Mouse (Mus musculus): ENCODE measurements at regions not wholly inside any gene's neighbourhood (a gene's known extent, or its start where the extent isn't known, plus 50 kb on each side); places are given as distances from the start of the nearest gene placed in this dataset.

DNA sequence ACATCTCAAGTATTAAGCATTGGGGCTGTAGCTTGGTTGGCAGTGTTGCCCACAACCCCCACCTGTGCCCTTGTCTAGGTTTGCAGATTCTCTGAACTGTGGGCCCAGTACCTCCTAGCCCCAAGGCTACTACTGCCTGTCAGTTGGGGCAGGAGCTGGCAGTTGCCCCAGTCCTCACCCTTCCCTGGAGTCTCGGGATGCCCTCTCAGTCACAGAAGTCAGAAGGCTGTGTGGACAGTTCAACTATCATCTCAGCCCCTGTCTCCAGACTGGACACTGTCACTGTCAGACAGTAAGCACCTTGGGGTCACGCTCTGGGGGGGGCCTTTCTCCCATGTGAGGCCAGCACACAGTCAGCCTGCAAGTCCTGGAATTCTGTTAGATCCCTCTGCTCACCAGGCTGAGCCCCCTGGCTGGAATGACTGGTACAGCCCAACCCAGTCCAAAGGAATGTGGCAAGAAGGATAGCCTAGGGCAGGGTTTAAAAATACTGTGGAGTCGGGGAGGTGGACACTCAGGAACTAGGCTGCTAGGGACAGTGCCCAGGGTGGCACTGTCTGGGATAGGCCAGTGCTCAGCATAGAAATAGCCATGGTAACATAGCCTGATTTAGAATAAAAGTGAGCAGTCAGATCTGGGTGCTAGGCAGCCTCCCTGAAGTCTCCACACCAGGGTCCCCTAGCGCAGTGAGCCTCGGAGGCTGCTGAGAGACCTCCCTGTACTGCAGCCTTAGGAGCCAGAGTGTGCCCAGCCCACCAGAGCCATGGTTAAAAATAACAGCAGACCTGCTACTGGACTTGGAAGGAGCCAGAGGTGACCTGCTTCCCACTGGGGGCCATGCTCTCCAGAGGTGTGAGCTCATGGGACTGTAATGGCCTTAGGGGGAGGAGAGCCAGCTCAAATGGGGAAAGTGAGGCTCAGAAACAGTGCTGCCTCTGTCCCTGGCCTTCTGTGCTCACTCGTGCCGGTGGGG lies 83.1 kb upstream of the Ptpn1 start:
- no peak for TF ChIP-seq POLR2A (IDR thresholded peaks at IDR 0.05; ENCODE audit: low read depth, low read length)
- TF ChIP-seq CTCF (IDR thresholded peaks at IDR 0.05; ENCODE audit: borderline replicate concordance, insufficient read depth, low read length): no peak
